Mouse (Mus musculus) CD4-positive, CD25-positive, alpha-beta regulatory T cell, adult 2 months (primary cell): ENCODE results near the gene Gm47841.
A peak's percentile ranks its signal among the peaks of the same experiment; 100 is the strongest.

Source experiments
- DNase-seq: peaks from one replicate; pipeline ENCODE4 v3.0.0-alpha.2; 2012; ENCODE audit warnings: low read depth, low spot score

Gm47841 gene

DNA sequence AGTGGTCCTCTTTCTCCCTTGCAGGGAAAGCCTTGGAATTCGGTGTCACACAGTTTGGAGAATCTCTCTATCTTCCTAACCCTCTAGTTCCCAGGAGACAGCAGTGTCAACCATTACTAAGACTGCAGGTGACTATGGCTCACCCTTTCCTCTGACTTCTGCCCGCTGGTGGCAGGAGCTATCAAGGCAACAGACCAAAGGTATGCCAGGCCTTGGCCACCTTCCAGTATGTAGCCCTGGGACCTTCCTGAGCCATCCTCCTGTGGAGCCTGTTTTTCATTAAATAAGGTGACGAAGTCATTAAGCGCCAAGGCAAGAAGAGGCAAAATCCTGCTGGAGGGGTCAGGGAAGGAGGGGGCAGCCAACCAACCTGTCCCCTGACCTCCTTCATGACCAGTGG is 28.0 kb upstream of the Gm47841 start:
- no peak for DNase-seq

DNA sequence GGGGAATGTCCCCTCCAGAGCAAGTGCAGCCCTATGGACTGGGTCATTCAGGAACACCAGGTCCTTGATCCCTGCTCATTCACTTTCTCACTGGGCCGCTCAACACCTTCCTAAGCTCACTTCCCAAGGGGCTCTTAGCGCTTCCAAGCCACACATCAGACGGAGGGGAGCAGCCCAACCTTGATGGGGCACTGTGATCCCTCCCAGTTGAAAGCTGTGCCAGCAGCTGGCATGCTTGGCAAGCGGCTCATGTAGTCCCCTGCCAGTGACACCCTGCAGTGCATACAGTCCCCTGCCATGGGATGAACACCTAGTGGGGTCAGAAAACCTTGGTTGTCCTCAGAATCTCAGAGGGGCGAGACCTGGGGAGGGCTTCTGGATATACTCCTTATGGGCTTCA is 26.9 kb upstream of the Gm47841 start:
- DNase-seq = no peak

DNA sequence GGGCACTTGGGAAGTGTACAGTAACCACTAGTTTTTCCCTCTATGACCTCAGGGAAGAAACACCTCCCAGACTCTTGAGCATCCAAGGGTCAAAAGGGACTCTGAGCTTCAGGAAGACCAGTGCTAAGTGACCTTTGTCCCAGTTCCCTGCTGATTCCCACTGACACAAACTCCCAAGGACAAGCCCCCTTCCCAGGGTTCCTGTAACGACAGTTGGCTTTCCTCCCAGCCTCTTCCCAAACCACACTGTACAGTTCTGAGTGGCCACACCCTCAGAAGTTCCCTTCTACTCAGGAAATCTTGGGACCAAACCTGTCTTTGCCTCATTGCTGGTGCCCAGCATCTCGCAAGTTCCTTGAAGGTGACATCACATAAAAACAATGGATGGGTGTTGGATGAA is 25.5 kb upstream of the Gm47841 start:
- DNase-seq = no peak

DNA sequence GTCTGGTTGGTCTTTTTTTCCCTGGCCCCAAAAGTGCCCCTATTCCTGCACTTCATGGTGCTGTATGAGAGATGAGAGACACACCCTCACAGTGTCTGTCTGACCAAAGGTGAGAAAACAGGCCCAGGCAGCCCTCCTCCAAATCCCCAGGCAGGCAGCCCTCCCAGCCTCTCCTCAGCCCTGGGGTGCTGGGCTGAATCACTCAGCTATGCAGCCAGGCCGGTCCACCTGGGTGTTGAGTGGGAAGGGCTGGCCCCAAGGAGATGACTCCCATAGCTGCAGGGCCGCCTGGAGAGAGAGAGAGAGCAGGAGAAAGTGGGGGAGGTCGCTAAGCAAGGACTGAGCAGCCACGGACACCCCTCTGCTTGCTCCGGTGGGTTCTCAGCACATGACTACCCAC is 23.6 kb upstream of the Gm47841 start:
- no peak for DNase-seq

DNA sequence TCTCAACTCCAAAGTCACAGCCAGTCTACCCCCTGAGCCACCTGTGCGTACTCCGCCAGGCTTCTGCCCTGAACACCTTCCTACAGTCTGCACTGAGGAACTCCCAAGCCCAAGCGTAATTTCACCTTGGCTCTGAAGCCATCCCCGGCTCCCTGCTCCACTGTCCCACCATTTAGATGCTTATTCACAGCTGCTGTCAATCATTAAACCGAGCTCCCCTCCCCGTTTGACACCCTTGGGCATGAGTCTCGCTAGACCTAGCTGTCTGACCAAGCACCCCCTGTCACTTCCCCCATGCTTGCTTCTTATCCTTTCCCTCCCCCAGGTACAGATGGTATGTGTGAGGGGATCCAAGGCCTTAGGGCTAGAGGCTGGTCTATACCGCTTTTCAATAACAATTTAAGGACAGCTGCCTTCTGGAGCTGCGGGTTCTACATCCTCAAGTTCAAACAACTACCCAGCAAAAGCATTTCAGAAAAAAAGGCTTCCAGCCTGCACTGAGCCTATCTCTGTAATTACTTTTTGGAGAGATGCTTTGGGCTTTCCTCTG is 22.5 kb upstream of the Gm47841 start:
- no peak for DNase-seq

DNA sequence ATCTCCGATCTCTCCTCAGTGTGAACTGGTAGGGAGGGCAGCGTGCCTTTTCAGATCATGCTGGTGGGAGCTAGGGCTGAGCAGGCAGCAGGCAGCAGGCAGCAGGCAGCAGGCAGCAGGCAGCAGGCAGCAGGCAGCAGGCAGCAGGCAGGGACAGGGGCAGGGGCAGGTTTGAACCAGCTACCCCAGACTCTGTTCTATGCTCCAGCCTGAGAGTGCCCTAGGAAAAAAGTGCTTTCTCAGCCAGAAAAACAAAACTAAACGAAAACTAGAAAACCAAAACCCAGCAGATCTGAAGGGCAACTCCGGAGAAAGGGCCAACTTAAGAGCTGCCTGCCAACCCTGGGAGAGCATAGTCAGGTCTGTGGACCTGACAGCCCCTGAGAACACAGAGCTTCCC is 21.5 kb upstream of the Gm47841 start:
- DNase-seq = no peak

DNA sequence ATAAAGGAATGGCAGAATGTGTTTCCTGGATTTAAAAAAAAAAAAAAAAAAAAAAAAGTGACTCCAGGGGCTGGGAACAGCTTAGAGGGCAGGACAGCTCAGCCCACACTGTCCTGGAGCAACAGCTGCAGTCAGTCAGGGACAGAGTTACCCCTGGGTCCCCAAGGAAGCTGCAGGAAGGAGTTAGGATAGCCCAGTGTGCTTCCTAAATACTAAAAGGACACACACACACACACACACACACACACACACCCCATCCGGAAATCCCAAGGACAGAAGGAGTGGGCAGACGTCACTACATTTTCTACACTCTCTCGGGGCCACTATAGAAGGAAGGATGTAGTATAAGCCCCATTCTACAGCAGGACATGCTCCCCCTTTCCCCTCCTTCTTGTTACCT is 20.8 kb upstream of the Gm47841 start:
- no peak for DNase-seq

DNA sequence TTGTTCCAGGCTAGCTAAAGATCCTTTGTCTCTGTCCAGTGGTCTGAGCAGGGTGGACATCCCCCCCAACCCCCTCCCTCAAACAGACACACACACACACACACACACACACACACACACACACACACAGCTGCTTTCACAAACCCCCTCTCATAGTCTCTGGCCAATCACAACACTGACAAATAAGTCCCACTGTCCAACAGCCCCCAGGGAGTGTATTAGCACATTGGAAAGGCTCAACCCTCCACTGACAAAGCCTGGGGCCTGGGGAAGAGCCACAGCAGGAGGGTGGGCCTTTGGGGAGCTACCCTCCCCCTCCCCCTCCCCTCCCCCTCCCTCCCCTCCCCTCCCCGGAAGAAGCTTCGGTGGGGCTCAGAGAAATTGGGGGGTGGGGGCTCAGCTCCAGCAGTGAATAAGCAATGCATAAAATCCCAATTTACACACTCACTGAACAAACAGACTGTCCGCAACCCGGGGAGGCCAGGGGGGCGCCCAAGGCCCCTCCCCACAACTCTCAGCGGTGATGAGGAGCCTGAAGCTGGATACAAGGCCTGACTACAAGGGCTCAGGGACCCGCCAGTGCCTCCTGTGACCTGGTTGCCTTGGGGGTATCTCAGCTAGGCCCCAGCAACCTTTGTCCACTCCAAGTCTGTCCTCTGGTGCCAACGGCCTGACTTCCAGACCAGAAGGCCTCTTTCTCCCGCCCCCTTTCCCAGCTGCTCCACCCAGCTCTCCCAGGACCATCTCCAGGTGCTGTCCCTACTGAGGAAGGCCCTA is 19.9 kb upstream of the Gm47841 start:
- DNase-seq = no peak

DNA sequence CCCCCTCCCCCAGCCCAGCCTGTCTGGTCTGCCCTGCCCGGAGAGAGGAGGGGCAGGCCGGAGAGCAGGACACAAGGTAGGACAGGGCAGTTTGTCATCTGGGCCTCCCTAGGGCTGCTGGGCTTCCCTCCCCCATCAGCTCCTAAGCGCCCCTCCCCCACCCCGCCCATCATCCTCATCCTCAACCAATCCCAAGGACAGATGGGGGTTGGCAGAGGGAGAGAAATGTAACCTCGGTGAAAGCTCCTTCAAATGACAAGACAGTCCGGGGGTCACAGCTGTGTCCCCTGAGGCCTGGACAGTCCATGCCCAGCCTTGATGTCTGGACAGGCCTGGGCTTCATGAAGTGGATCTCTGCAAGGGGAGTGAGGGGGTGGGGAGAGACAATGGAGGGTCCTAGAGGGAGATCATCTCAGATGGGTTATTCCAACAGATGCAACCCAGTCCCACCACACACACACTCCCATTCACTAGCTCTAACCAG is 19.2 kb upstream of the Gm47841 start:
- no peak for DNase-seq

DNA sequence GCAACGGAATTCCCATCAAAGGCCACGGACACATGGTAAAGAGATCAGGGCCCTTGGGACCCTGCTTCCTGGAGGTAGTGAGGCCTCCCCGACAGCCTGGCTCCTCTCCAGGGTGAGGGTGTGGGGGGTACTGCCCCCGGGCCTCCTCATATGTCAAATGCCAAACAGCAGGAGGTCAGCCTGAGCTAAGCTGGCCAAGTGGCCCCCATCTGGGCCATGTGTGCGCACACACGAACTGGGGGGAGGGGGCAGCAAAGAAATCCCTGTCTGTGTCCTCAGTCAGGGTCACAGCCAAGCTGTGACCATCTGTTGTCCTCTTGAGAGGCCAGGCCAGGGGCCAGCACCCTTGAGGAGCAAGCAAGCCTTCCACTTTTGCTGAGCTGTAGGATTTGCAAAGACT is 17.9 kb upstream of the Gm47841 start:
- DNase-seq = no peak

DNA sequence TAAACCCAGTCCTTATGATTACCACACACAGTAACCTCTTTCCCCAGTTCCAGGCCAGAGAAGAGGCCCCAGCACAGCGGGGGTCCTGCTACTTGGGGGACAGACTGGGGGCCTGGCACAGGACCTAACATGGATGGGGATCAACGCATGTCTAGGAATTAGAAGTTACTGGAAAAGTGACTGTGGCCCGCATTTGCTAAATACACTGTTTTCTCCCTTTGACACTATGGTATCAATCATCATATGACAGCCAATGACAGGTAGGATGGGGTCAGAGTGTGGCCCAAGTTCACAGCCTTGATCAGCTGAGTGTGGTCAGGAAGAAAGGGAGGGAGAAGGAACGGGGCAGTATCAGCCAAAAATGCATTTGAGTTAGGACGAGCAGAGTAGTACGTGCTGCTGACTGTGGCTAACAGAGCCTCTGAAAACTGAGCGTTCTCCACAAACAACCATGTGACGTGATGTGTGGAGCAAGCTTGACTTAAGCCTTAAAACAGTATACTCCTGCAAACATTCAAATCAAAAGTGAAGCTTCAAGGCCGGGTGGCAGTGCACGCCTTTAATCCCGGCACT is 13.2 kb upstream of the Gm47841 start:
- DNase-seq = no peak

DNA sequence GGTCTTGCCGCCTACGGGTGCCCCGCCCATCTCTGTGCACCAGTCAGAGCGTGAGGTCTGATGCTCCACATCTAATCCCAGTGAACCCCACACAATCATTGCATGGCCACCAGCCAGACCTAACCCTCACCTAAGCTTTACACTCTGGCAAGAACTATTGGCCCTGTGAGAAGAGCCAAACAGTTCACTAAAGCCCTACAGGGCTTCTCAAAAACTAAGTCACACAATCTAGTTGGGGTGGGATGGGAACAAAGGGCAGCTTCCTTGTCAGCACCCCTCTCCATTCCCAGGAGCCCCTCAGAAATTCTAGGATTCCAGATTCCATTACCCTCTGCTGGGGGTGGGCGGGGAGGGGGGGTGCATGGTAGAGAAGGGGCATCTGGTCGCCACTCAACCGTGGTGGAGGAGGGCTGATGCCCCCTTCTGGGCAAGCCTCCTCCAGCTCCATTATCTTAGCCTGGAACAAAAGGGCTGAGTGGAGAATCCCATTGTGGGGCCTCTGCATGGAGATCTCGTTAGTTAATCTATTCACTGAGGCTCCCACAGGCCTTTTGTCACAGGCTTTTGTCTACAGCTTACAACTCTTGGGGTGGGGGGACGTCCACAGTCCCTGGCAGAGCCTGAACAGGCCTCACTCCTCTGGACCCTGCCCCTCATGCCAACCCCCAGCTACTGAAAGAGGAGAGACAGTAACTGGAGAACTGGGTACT is 12.5 kb upstream of the Gm47841 start:
- no peak for DNase-seq

DNA sequence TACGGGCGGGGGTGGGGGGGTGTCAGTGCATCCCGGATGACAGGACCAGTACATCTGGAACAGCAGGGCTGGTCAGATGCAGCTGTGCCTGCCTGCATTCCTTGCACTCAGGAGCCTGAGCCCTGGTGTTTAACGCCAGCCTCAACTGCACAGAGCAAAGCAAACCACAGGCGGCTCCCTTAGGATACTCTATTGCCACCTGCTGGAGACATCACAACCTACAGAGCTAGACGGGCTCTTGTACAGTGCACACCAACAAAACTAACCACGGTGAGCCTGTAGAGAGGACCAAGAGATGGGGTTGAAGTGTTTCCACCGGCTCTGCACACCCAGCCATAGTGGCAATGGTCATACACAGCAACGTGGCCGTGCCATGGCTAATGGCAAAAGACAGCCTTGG is 9.0 kb upstream of the Gm47841 start:
- peak; percentile 59 for DNase-seq

DNA sequence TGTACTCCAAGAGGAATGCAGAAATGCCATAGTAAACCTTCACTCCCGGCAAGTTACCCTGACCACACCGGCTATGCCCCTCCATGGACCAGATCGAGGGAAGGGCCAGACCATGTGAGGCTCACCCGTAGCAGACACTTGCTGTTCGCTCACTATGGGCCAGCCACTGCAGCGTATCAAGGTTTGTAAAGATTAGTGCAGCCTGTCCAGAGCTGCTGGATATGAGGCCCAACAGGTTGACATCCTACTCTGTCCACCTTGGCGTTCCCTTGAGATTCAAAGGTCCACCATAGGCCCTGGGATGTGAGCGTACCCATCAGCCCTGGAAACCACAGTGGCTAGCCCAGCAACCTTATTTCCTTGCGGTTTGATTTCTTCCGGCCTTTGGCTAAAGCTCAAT is 7.3 kb upstream of the Gm47841 start:
- no peak for DNase-seq

DNA sequence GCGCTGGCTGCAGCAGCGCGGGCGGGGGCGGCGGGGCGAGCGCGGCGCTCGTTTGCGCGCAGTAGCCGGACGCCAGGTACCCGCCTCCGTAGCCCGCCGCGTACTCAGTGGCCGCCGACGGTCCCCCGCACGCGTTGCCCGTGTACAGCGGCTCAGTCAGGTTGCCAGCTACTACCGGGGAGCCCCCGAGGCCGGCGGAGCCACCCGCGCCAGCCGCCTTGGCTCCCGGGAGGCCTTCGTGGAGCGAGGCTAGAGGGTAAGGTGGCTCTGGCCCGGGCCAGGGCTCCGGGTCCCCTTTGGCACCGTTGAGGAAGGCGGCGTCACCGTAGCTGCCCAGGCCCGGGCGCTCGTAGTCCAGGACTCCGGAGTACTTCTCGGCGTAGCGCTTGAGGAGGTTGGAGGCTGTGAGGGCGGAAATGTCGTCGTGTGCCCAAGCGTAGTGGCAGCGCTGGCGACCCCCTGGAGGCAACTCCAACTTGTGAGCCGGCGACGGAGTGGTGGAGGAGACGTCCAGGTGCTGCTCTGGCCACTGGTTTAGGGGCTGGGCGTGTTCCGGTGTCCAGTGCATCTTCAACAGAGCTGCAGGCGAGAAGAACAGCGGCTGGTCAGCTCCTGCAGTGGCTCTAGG is 6.7 kb upstream of the Gm47841 start:
- DNase-seq = no peak

DNA sequence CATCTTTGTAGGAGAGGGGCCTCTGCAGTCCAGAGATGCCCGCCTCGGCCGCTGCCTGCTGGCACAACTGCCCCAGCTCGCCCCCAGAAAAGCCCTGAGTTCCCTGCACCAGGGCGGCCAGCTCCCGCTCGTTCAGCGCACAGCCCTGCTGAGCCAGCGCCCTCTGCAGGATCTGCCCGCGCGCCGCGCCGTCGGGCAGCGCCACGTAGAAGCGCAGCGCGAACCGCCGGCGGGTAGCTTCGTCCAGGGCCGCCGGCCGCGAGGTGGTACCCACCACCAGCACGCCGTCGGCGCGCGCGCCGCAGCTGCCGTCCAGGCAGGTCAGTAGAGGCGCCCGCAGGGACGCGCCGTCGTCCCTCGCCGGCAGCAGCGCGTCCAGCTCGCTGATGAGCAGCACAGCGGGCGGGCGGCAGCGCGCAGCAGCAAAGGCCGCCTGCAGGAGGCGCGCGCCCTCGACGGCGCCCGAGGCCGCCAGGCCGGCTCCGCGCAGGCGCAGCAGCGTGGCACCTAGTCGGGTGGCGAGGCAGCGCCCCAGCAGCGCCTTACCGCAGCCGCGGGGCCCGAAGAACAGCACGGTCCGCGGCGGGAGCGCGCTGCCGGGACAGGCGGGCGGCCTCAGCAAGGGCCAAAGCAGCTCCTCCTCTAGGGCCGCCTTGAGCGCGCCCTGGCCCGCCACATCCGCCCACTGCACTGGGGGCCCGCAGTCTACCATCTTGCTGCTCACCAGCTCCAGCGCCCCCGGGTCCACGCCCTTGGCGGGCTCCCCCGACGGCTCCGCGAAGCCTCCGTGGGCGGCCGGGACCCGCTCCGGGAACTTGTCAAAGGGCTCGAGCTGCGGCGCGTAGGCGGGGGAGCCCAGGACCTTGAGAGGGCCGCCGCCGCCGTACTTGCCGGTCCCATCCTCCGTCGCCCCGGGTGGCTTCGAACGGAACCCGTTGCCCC is 5.6 kb upstream of the Gm47841 start:
- DNase-seq = peak; percentile 60

DNA sequence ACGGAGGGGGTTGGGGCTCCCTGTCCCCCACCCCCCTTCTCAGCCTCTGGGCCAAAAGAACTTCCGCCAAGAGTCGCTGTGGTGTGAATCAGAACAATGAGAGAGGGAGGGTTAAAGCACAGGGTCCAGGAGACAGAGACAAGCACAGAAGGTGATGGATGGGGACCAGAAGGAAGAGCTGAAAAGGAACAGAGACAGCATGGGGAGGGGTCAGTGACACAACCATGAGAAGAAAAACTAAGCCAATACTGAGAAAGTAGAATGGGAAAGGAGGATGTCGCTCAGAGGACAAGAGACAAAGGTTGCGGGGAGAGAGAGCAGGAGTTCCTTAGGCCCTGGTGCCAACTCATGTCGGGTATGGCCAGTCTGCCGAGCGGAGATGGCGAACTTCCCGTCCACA is 4.7 kb upstream of the Gm47841 start:
- DNase-seq = no peak

DNA sequence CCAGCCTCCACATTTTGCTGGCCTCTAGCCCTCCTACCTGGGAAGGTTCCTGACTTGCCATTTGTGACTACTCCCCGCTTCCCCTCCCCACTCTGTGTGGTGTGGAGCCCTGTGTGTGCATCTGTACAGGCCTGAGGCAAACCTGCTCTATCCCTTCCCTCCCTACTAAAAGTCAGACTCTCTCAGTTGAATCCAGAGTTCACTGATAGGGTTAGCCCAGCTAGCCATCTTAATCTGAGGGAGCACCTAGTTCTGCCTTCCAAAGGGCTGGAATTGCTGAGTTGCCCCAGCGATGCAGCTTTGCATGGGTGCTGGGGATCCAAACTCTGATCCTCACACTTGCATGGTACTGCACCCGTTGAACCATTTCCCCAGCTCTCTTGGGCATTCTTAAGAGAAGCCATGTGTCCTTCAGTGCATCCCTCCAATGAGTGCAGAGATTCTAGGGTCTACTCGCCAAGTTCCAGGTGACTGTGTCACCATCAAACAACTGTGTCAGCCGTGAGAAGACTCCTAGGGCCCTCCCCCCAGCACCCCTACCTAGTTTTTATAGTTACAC is 1.2 kb upstream of the Gm47841 start:
- no peak for DNase-seq

DNA sequence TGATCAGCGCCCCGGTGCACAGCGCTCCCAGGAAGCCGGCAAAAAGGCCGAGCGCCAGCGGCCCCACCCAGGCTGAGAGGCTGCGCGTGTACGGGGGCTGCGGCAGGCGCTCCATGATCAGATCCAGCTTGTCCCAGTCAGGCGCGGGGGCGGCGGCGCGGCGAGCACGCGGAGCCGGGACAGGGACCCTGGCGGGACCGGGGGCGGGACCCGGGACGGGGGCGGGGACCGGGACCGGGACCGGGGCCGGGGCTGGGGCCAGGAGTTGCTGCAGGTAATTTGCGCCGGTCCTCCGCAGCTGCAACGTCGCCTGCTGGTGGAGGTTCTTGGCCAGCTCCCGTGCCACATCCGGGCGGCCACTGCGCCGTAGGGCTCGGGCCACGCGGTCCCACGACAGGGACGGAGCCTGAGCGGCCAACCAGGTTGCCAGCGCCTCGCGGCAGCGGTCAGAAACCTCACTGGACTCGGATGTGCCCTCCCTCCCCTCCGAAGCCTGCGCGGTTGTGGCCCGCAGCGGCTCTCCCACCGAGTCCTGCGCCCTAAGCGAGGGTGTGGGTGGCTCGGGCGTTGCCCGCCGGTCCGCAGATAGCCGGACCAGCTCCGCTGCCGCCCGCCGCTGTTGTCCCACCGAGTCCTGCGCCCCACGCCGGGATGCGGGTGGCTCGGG is 537 bp downstream of the Gm47841 start:
- no peak for DNase-seq

DNA sequence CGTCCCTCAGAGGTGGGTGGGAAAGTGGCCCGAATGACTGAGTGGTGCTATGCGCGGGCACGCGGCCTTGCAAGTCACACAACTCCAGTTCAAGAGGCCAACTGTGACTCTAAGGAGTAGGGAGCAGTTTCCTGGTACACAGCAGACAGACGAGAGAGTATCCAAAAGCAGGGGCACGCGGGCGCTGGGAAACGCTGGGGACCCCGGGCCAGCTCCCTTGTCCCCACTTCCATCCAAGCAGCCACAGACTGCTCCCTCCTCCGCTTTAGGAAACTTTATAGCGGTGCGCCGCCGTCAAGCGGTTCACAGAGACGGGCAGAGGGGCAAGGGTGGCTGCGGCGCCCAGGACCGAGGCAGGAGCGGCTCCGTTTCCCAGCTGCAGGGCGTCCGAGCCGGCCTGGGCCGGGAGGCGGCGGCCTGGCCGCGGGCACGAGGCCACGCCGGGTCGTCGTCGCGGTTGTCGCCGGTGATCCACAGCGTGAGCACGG is 1.1 kb downstream of the Gm47841 start:
- no peak for DNase-seq
